Mouse (Mus musculus) yolk sac, embryonic 10.5 days (tissue): ENCODE measurements around the gene Aif1.
"Not testable (repeated sequence)": the region's sequence is repeated elsewhere in the genome, so short reads cannot be mapped to it uniquely, and the experiment has no call there.

Source experiments
- DNase-seq: peaks from one replicate; pipeline ENCODE4 v3.0.0-alpha.2; 2017; ENCODE audit warnings: low spot score

Gene Aif1

GRCm38 (mm10) chr17:35146139-35146538, 29.7 kb downstream of the Aif1 start:
- no peak for DNase-seq

GRCm38 (mm10) chr17:35141971-35142370, 33.9 kb downstream of the Aif1 start:
- no peak for DNase-seq

GRCm38 (mm10) chr17:35140490-35140996, 35.3 kb downstream of the Aif1 start:
- DNase-seq: no peak

GRCm38 (mm10) chr17:35139269-35139668, 36.6 kb downstream of the Aif1 start:
- DNase-seq: no peak

GRCm38 (mm10) chr17:35135591-35136320, 40.1 kb downstream of the Aif1 start:
- no peak for DNase-seq

GRCm38 (mm10) chr17:35134801-35135590, 40.9 kb downstream of the Aif1 start, which contains the start of gene Bag6:
TSS of gene Bag6 (plus strand) at chr17:35135178.
- peak; percentile 96 for DNase-seq

- no peak for DNase-seq
Observed at GRCm38 (mm10) chr17:35133517-35133916, 42.4 kb downstream of the Aif1 start.

GRCm38 (mm10) chr17:35132174-35132560, 43.7 kb downstream of the Aif1 start:
- DNase-seq: no peak

- DNase-seq: peak; percentile 89
Observed at GRCm38 (mm10) chr17:35131500-35132173, 44.2 kb downstream of the Aif1 start, which contains the start of gene Apom. TSS of gene Apom (minus strand) at chr17:35132050.

GRCm38 (mm10) chr17:35131038-35131437, 44.8 kb downstream of the Aif1 start:
- DNase-seq: peak; percentile 7

- no peak for DNase-seq
Observed at GRCm38 (mm10) chr17:35128996-35129395, 46.9 kb downstream of the Aif1 start.

- DNase-seq: peak; percentile 5
Observed at GRCm38 (mm10) chr17:35127017-35127416, 48.9 kb downstream of the Aif1 start.

GRCm38 (mm10) chr17:35126206-35126611, 49.7 kb downstream of the Aif1 start, which contains the start of gene D17H6S53E:
TSS of gene D17H6S53E (plus strand) at chr17:35126373.
- peak; percentile 86 for DNase-seq

- DNase-seq: peak; percentile 68
Observed at GRCm38 (mm10) chr17:35125578-35125977, 50.3 kb downstream of the Aif1 start.

- no peak for DNase-seq
Observed at GRCm38 (mm10) chr17:35125081-35125480, 50.8 kb downstream of the Aif1 start.

GRCm38 (mm10) chr17:35124261-35124896, 51.5 kb downstream of the Aif1 start:
- DNase-seq: not testable (repeated sequence)

GRCm38 (mm10) chr17:35123287-35123686, 52.6 kb downstream of the Aif1 start:
- DNase-seq: not testable (repeated sequence)

- DNase-seq: no peak
Observed at GRCm38 (mm10) chr17:35121871-35122303, 54.0 kb downstream of the Aif1 start, which contains the start of gene Csnk2b. TSS of gene Csnk2b (minus strand) at chr17:35122053.

- peak; percentile 99 for DNase-seq
Observed at GRCm38 (mm10) chr17:35121143-35121799, 54.6 kb downstream of the Aif1 start, which contains the start of gene Gpank1. TSS of gene Gpank1 (plus strand) at chr17:35121455.
